Mouse (Mus musculus): ENCODE data around the gene Arhgap31. TPM values are rescaled to one million over a fixed set of nuclear protein-coding genes. Genes with fewer than 3 reads are reported as not detected.

The Arhgap31 gene
- total and polyA plus RNA-seq, 2 experiments from 2014 or later: 15.7 to 60.6 TPM

GRCm38 (mm10) chr16:38712105-38712504, 969 bp downstream of the Arhgap31 start:
- peak overlapping the region; percentile 86 for H3K9ac ChIP-seq (replicated peaks; ENCODE audit: low read depth, low read length)
- no peaks in the 10 kb centered on the region for H3K27me3 ChIP-seq (ENCODE audit: control insufficient read depth, insufficient read depth, low read length)
- H3K4me3 ChIP-seq (ENCODE audit: low read depth, low read length): peak overlapping the region; percentile 88
- TF ChIP-seq CTCF (IDR thresholded peaks at IDR 0.05; ENCODE audit: low read depth) (no peak), EP300 (IDR thresholded peaks at IDR 0.05; ENCODE audit: low read depth) (no peak)
- no peaks in the 10 kb centered on the region for H3K9me3 ChIP-seq (replicated peaks; ENCODE audit: control insufficient read depth, low read length)
- peak overlapping the region; percentile 98 for H3K27ac ChIP-seq (ENCODE audit: low read depth)
- ATAC-seq (ENCODE audit: insufficient read depth, low read depth) (no peak), DNase-seq (ENCODE audit: low spot score) (peak; percentile 36)
- 0% methylated on average over 12 of the region's 12 CpGs for WGBS
- H3K36me3 ChIP-seq (replicated peaks; ENCODE audit: control insufficient read depth, insufficient read depth, low read length): no peaks in the 10 kb centered on the region
- peak overlapping the region; percentile 85 for H3K4me2 ChIP-seq (ENCODE audit: low read depth, low read length)
- peaks cover 36% of the 10 kb centered on the region for H3K4me1 ChIP-seq (ENCODE audit: control insufficient read depth, insufficient read depth)

GRCm38 (mm10) chr16:38711245-38711644, 1.8 kb downstream of the Arhgap31 start:
- Histone ChIP-seq H3K27ac (ENCODE audit: low read depth) (peak overlapping the region; percentile 98), H3K9me3 (replicated peaks; ENCODE audit: control insufficient read depth, low read length) (no peaks in the 10 kb centered on the region), H3K27me3 (ENCODE audit: control insufficient read depth, insufficient read depth, low read length) (no peaks in the 10 kb centered on the region), H3K4me1 (ENCODE audit: control insufficient read depth, insufficient read depth) (peaks cover 45% of the 10 kb centered on the region), H3K9ac (replicated peaks; ENCODE audit: low read depth, low read length) (peak overlapping the region; percentile 86), H3K36me3 (replicated peaks; ENCODE audit: control insufficient read depth, insufficient read depth, low read length) (no peaks in the 10 kb centered on the region), H3K4me3 (ENCODE audit: low read depth, low read length) (peak overlapping the region; percentile 88), H3K4me2 (ENCODE audit: low read depth, low read length) (peak overlapping the region; percentile 85)
- TF ChIP-seq EP300 (IDR thresholded peaks at IDR 0.05; ENCODE audit: low read depth): no peak
- TF ChIP-seq CTCF (IDR thresholded peaks at IDR 0.05; ENCODE audit: low read depth): no peak
- no peak for ATAC-seq (ENCODE audit: insufficient read depth, low read depth)
- no peak for DNase-seq (ENCODE audit: low spot score)
- 19% methylated on average over 4 of the region's 4 CpGs for WGBS

- peaks cover 50% of the 10 kb centered on the region for H3K4me1 ChIP-seq (ENCODE audit: control insufficient read depth, insufficient read depth)
- peak overlapping the region; percentile 85 for H3K4me2 ChIP-seq (ENCODE audit: low read depth, low read length)
- DNase-seq (ENCODE audit: low spot score): no peak
- no peak for ATAC-seq (ENCODE audit: insufficient read depth, low read depth)
- no peak for TF ChIP-seq EP300 (IDR thresholded peaks at IDR 0.05; ENCODE audit: low read depth)
- no peak for TF ChIP-seq CTCF (IDR thresholded peaks at IDR 0.05; ENCODE audit: low read depth)
- no peaks in the 10 kb centered on the region for H3K36me3 ChIP-seq (replicated peaks; ENCODE audit: control insufficient read depth, insufficient read depth, low read length)
- WGBS: 38% methylated on average over 7 of the region's 7 CpGs
- H3K9me3 ChIP-seq (replicated peaks; ENCODE audit: control insufficient read depth, low read length): no peaks in the 10 kb centered on the region
- H3K27ac ChIP-seq (ENCODE audit: low read depth): peak overlapping the region; percentile 1
- H3K9ac ChIP-seq (replicated peaks; ENCODE audit: low read depth, low read length): no peak overlapping the region
- no peaks in the 10 kb centered on the region for H3K27me3 ChIP-seq (ENCODE audit: control insufficient read depth, insufficient read depth, low read length)
- peak overlapping the region; percentile 88 for H3K4me3 ChIP-seq (ENCODE audit: low read depth, low read length)
These were observed 4.0 kb downstream of the Arhgap31 start for GRCm38 (mm10) chr16:38708962-38709520.

- no peaks in the 10 kb centered on the region for H3K27me3 ChIP-seq (ENCODE audit: control insufficient read depth, insufficient read depth, low read length)
- H3K9ac ChIP-seq (replicated peaks; ENCODE audit: low read depth, low read length): no peak overlapping the region
- H3K4me2 ChIP-seq (ENCODE audit: low read depth, low read length): peak overlapping the region; percentile 25
- TF ChIP-seq EP300 (IDR thresholded peaks at IDR 0.05; ENCODE audit: low read depth): no peak
- no peak for TF ChIP-seq CTCF (IDR thresholded peaks at IDR 0.05; ENCODE audit: low read depth)
- peaks cover 58% of the 10 kb centered on the region for H3K4me1 ChIP-seq (ENCODE audit: control insufficient read depth, insufficient read depth)
- WGBS: 21% methylated on average over 7 of the region's 7 CpGs
- 0 out of 2 replicates have a peak, but pooled peaks cover 4% of the 10 kb centered on the region for H3K36me3 ChIP-seq (replicated peaks; ENCODE audit: control insufficient read depth, insufficient read depth, low read length)
- H3K27ac ChIP-seq (ENCODE audit: low read depth): peak overlapping the region; percentile 65
- peak; percentile 45 for DNase-seq (ENCODE audit: low spot score)
- ATAC-seq (ENCODE audit: insufficient read depth, low read depth): 0 out of 2 replicates have a peak, but pooled peaks have one; percentile 21
- no peak overlapping the region for H3K4me3 ChIP-seq (ENCODE audit: low read depth, low read length)
- no peaks in the 10 kb centered on the region for H3K9me3 ChIP-seq (replicated peaks; ENCODE audit: control insufficient read depth, low read length)
These were observed 6.3 kb downstream of the Arhgap31 start for GRCm38 (mm10) chr16:38706782-38707181.

- no peaks in the 10 kb centered on the region for H3K27me3 ChIP-seq (ENCODE audit: control insufficient read depth, insufficient read depth, low read length)
- H3K9me3 ChIP-seq (replicated peaks; ENCODE audit: control insufficient read depth, low read length): no peaks in the 10 kb centered on the region
- WGBS: 49% methylated on average over 9 of the region's 9 CpGs
- peak overlapping the region; percentile 25 for H3K4me2 ChIP-seq (ENCODE audit: low read depth, low read length)
- H3K4me3 ChIP-seq (ENCODE audit: low read depth, low read length): no peak overlapping the region
- H3K9ac ChIP-seq (replicated peaks; ENCODE audit: low read depth, low read length): no peak overlapping the region; the same call in 1 of the 2 replicates
- peak overlapping the region; percentile 65 for H3K27ac ChIP-seq (ENCODE audit: low read depth)
- H3K4me1 ChIP-seq (ENCODE audit: control insufficient read depth, insufficient read depth): peaks cover 67% of the 10 kb centered on the region
- TF ChIP-seq EP300 (IDR thresholded peaks at IDR 0.05; ENCODE audit: low read depth): no peak
- no peak for TF ChIP-seq CTCF (IDR thresholded peaks at IDR 0.05; ENCODE audit: low read depth)
- ATAC-seq (ENCODE audit: insufficient read depth, low read depth): no peak
- DNase-seq (ENCODE audit: low spot score): no peak
- H3K36me3 ChIP-seq (replicated peaks; ENCODE audit: control insufficient read depth, insufficient read depth, low read length): 0 out of 2 replicates have a peak, but pooled peaks cover 4% of the 10 kb centered on the region
These were observed 7.4 kb downstream of the Arhgap31 start for GRCm38 (mm10) chr16:38705531-38706281.

Data from heart, postnatal 0 days (tissue).